Mouse (Mus musculus) heart, postnatal 25 days (tissue): Measurements from ENCODE around the gene Twist2. TPM values are rescaled to one million over a fixed set of nuclear protein-coding genes. Genes with fewer than 3 reads are reported as not detected.

Experiments
- DNase-seq: peaks from one replicate; pipeline ENCODE4 v3.0.0; 2022; ENCODE audit warnings: low spot score
- intact Hi-C: fragments of 180-260 bp; cut with DNase I; formaldehyde crosslinking; loops from one replicate; pipeline ENCODE4 v1.15.1; 2025
- total RNA-seq, 2 experiments: library from RNA; stranded (reverse); gene quantifications; 2 replicates each; pipeline ENCODE4 v1.2.3; 2021

The Twist2 gene
- total RNA-seq, 2 experiments from 2014 or later = 1.2 to 1.9 TPM

- DNase-seq = no peak
- intact Hi-C loops = no loop called here
Observed at GRCm38 (mm10) chr1:91866001-91866400, 64.7 kb downstream of the Twist2 start.

- intact Hi-C loops = no loop called here
- no peak for DNase-seq
Observed at GRCm38 (mm10) chr1:91871101-91871500, 69.8 kb downstream of the Twist2 start.

DNA sequence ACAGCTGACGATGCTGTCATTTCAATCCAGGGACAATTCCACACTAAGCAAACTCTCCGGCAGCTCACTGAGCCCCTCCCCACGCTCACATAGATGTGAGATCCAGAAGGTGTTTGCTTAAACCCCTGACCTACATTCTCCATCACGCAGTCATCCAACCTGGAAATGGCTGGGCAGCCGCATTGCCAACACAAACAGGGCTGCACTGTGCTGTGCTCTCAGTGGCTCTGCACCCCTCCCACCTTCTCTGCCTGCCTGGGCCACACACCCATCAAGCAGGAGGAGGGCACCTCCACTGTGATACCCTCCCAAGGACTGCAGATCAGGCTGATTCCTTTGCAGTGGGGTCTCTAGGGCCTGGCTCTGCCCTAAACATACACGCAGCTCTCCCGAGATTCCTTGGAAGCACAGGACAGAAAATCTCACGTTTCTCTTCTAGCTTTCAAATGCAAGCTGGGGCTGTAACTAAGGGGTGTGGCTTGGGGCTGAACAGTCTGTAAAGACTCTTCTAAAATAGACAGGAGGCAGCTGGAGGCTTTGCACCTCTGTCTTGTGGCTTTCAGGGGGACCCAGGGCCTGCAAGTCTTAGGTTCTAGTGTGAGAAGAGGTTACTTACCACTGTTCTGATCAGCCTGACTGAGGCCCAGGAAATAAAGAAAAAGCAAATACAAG, 71.3 kb downstream of the Twist2 start:
- intact Hi-C loops = no loop called here
- no peak for DNase-seq

DNA sequence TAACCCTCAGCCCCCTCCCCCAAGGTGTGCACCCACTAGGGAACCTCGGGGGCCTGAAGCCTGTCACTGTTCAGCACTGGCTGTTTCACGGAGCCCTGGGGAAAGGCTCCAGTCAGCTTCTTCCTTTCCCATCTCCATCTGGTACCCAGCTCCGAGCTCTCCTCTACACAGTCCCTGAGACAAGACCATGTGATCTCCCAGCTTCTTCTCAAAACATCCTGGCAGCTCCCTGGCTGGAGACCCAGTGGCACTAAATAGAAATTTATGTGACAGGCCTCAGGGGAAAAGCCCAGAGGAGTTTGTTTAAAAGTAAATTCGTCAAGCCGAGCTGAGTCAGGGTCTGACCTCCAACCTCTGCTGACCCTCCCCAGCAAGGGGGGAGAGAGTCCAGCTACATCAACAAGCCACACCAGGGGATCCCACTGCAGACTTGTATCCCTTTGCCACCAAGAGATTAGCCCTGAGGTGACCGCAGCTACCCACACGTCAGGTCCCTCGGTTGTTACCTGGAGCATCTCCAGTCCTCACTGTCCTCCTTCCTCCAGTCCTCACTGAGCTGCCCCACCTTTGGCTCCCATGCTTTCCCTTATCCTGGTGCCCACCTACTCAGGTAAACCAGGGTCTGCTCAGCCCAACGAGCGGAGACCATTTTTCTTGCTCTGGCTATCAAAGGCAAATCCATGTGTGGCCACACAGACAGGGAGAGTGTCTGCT, 72.5 kb downstream of the Twist2 start:
- intact Hi-C loops = loop anchor here (2.0 kb wide), 3 partner anchors 119 to 351 kb away; no protein-coding TSS in a partner anchor
- no peak for DNase-seq

GRCm38 (mm10) chr1:91874633-91875032, 73.4 kb downstream of the Twist2 start:
- intact Hi-C loops = loop anchor here (2.0 to 5.0 kb wide), 4 partner anchors 120 to 352 kb away; no protein-coding TSS in a partner anchor
- peak; percentile 40 for DNase-seq

- intact Hi-C loops = loop anchor here (2.0 to 5.0 kb wide), 4 partner anchors 120 to 352 kb away; no protein-coding TSS in a partner anchor
- DNase-seq = no peak
Observed at GRCm38 (mm10) chr1:91875042-91875720, 73.9 kb downstream of the Twist2 start.

DNA sequence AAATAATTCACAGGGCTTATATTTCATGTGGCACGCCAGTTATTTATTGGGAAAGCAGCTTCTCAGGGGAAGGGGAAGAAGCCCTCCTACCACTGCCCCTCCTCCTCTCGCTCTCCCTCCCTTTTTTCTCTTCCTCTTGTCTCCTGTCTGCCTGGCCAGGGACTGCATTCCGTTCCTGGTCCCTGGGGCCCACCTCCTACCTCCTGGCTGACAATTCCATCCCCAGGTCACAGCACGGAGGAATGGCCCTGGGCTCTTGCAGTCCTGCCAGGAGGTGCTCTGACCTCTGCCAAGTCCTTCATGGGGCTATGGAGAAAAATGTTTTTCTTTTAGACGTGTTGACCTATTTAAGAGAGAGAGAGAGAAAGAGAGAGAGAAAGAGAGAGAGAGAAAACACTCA, 77.4 kb downstream of the Twist2 start:
- intact Hi-C loops = loop anchor here (5.0 kb wide), 1 partner anchor 306 kb away; no protein-coding TSS in a partner anchor
- no peak for DNase-seq

DNA sequence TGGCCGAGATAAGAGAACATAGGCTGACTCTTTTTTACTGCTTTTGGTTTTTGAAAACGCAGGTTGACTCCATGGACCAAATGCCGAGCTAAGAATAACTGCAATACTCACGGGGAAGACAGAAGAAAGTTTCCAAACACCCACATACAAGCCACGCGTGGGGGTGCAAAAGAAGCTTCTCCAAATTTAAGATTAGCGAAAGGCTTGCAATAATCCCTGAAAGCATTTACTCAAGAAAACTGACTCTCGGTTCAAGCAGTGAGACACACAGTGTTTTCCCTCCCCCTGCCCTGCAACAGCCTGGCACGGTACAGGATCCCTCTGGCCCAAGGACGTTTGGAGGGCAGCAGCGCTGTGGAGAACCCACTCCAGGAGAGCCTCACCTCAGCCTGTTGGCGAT, 78.9 kb downstream of the Twist2 start:
- intact Hi-C loops = no loop called here
- no peak for DNase-seq

GRCm38 (mm10) chr1:91880899-91881298, 79.6 kb downstream of the Twist2 start:
- no peak for DNase-seq
- intact Hi-C loops = no loop called here

GRCm38 (mm10) chr1:91883115-91883514, 81.9 kb downstream of the Twist2 start:
- intact Hi-C loops = no loop called here
- no peak for DNase-seq

- intact Hi-C loops = no loop called here
- DNase-seq = no peak
Observed at GRCm38 (mm10) chr1:91893598-91893997, 92.3 kb downstream of the Twist2 start.

GRCm38 (mm10) chr1:91894286-91894685, 93.0 kb downstream of the Twist2 start:
- intact Hi-C loops = no loop called here

DNA sequence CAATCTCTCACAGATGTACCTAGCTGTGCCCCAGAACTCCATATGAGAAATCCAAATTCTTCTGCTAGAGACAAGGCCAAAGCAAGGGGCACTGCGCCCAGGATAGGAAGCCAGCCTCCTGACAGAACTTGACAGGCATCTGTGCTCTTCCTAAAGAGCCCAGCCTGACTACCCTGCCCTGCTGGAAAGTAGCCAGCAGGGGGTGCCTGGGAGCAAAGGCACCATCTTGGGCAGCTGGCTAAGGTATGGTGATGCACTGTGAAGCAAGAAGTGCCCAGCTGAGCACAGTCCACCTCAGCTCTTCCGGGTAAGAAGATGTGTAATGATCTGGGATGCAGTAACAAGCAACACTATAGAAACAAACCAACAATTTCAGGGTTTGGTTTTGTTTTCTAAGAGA, 95.8 kb downstream of the Twist2 start:
- DNase-seq = no peak

More at GRCm38 (mm10) chr1:91894286-91894685, 93.0 kb downstream of the Twist2 start:
- DNase-seq = no peak

More for the DNA sequence above, 95.8 kb downstream of the Twist2 start:
- intact Hi-C loops = no loop called here
